Mouse (Mus musculus): ENCODE results near the gene Bcap31.

DNA sequence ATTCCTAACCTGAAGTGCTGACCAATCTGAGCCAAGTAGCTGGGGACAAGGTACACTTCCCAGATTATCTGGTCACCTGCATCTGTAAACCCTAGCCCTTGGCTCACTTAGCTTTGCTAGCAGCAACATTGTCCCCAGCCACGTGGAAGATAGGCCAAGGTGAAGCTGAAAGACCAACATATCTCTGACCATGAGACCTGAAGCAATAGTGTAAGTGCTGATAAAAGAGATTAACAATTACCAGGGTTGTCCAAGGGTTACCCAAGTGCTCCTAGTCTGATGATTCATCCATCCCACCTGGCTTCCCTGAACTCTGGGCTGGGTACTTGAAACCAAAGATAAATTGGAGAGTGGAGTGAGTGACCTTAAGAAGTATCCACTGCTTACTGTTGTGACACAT, 14.9 kb upstream of the Bcap31 start:
- no peak for TF ChIP-seq CTCF (IDR thresholded peaks at IDR 0.05; ENCODE audit: control insufficient read depth, insufficient read depth, insufficient read length)
- no peak for TF ChIP-seq MAX (IDR thresholded peaks at IDR 0.05)
- TF ChIP-seq CEBPB (IDR thresholded peaks at IDR 0.05; ENCODE audit: low read depth): no peak
- no peak for TF ChIP-seq USF1 (IDR thresholded peaks at IDR 0.05; ENCODE audit: low read depth)
- TF ChIP-seq MYOD1 (IDR thresholded peaks at IDR 0.05; ENCODE audit: control insufficient read depth, insufficient read length, low read depth): no peak
